Mouse (Mus musculus): ENCODE measurements around the gene Rps6ka2. TPM values are rescaled to one million over a fixed set of nuclear protein-coding genes. Genes with fewer than 3 reads are reported as not detected.

The Rps6ka2 gene
- polyA plus RNA-seq, 1 experiment from 2014 or later = 20.2 TPM

- ATAC-seq (ENCODE audit: low FRiP score) = no peak
- Histone ChIP-seq H3K9ac (ENCODE audit: low read length) (no peak overlapping the region), H3K4me1 (ENCODE audit: control insufficient read depth, insufficient read depth, low read length) (no peaks in the 10 kb centered on the region), H3K4me3 (ENCODE audit: low read depth, low read length) (no peak overlapping the region), H3K27ac (ENCODE audit: low read depth, low read length) (no peak overlapping the region), H3K27me3 (ENCODE audit: control insufficient read depth, insufficient read depth, low read length) (no peaks in the 10 kb centered on the region), H3K4me2 (no peak overlapping the region), H3K9me3 (ENCODE audit: control insufficient read depth, low read length) (no peaks in the 10 kb centered on the region), H3K36me3 (ENCODE audit: control insufficient read depth, insufficient read depth, low read length) (no peaks in the 10 kb centered on the region)
- no peak for DNase-seq (ENCODE audit: low spot score, missing footprints)
- WGBS = 84% methylated on average over 7 of the region's 7 CpGs
These were observed 25.9 kb upstream of the Rps6ka2 start for GRCm38 (mm10) chr17:7143885-7144518.

GRCm38 (mm10) chr17:7145373-7146058 lies 24.4 kb upstream of the Rps6ka2 start:
- no peak for ATAC-seq (ENCODE audit: low FRiP score)
- no peak overlapping the region for H3K9ac ChIP-seq (ENCODE audit: low read length)
- no peak overlapping the region for H3K27ac ChIP-seq (ENCODE audit: low read depth, low read length)
- no peaks in the 10 kb centered on the region for H3K9me3 ChIP-seq (ENCODE audit: control insufficient read depth, low read length)
- no peak overlapping the region for H3K4me2 ChIP-seq
- H3K4me1 ChIP-seq (ENCODE audit: control insufficient read depth, insufficient read depth, low read length) = no peaks in the 10 kb centered on the region
- no peaks in the 10 kb centered on the region for H3K27me3 ChIP-seq (ENCODE audit: control insufficient read depth, insufficient read depth, low read length)
- DNase-seq (ENCODE audit: low spot score, missing footprints) = no peak
- no peaks in the 10 kb centered on the region for H3K36me3 ChIP-seq (ENCODE audit: control insufficient read depth, insufficient read depth, low read length)
- H3K4me3 ChIP-seq (ENCODE audit: low read depth, low read length) = no peak overlapping the region
- 65% methylated on average over 9 of the region's 9 CpGs for WGBS

GRCm38 (mm10) chr17:7146479-7146878 lies 23.4 kb upstream of the Rps6ka2 start:
- DNase-seq (ENCODE audit: low spot score, missing footprints) (no peak), ATAC-seq (ENCODE audit: low FRiP score) (no peak)
- no peaks in the 10 kb centered on the region for H3K9me3 ChIP-seq (ENCODE audit: control insufficient read depth, low read length)
- H3K4me2 ChIP-seq = no peak overlapping the region
- H3K4me1 ChIP-seq (ENCODE audit: control insufficient read depth, insufficient read depth, low read length) = no peaks in the 10 kb centered on the region
- H3K27ac ChIP-seq (ENCODE audit: low read depth, low read length) = no peak overlapping the region
- WGBS = 90% methylated on average over 7 of the region's 7 CpGs
- no peaks in the 10 kb centered on the region for H3K27me3 ChIP-seq (ENCODE audit: control insufficient read depth, insufficient read depth, low read length)
- no peak overlapping the region for H3K9ac ChIP-seq (ENCODE audit: low read length)
- no peak overlapping the region for H3K4me3 ChIP-seq (ENCODE audit: low read depth, low read length)
- no peaks in the 10 kb centered on the region for H3K36me3 ChIP-seq (ENCODE audit: control insufficient read depth, insufficient read depth, low read length)

- Histone ChIP-seq H3K4me1 (ENCODE audit: control insufficient read depth, insufficient read depth, low read length) (no peaks in the 10 kb centered on the region), H3K36me3 (ENCODE audit: control insufficient read depth, insufficient read depth, low read length) (no peaks in the 10 kb centered on the region), H3K27ac (ENCODE audit: low read depth, low read length) (no peak overlapping the region), H3K9me3 (ENCODE audit: control insufficient read depth, low read length) (no peaks in the 10 kb centered on the region), H3K27me3 (ENCODE audit: control insufficient read depth, insufficient read depth, low read length) (no peaks in the 10 kb centered on the region), H3K9ac (ENCODE audit: low read length) (no peak overlapping the region), H3K4me2 (no peak overlapping the region), H3K4me3 (ENCODE audit: low read depth, low read length) (no peak overlapping the region)
- DNase-seq (ENCODE audit: low spot score, missing footprints) = peak; percentile 83
- ATAC-seq (ENCODE audit: low FRiP score) = no peak
- WGBS = 67% methylated on average over 12 of the region's 12 CpGs
These were observed 22.0 kb upstream of the Rps6ka2 start for GRCm38 (mm10) chr17:7147920-7148321.

- ATAC-seq (ENCODE audit: low FRiP score) (no peak), DNase-seq (ENCODE audit: low spot score, missing footprints) (peak; percentile 44)
- Histone ChIP-seq H3K4me2 (no peak overlapping the region), H3K9ac (ENCODE audit: low read length) (no peak overlapping the region), H3K9me3 (ENCODE audit: control insufficient read depth, low read length) (no peaks in the 10 kb centered on the region), H3K27me3 (ENCODE audit: control insufficient read depth, insufficient read depth, low read length) (no peaks in the 10 kb centered on the region), H3K36me3 (ENCODE audit: control insufficient read depth, insufficient read depth, low read length) (no peaks in the 10 kb centered on the region), H3K27ac (ENCODE audit: low read depth, low read length) (no peak overlapping the region), H3K4me1 (ENCODE audit: control insufficient read depth, insufficient read depth, low read length) (no peaks in the 10 kb centered on the region), H3K4me3 (ENCODE audit: low read depth, low read length) (no peak overlapping the region)
- WGBS = 94% methylated on average over 11 of the region's 11 CpGs
These were observed 20.4 kb upstream of the Rps6ka2 start for GRCm38 (mm10) chr17:7149328-7150195.

- Histone ChIP-seq H3K9ac (ENCODE audit: low read length) (no peak overlapping the region), H3K9me3 (ENCODE audit: control insufficient read depth, low read length) (no peaks in the 10 kb centered on the region), H3K27ac (ENCODE audit: low read depth, low read length) (no peak overlapping the region), H3K27me3 (ENCODE audit: control insufficient read depth, insufficient read depth, low read length) (no peaks in the 10 kb centered on the region), H3K4me2 (no peak overlapping the region), H3K4me1 (ENCODE audit: control insufficient read depth, insufficient read depth, low read length) (no peaks in the 10 kb centered on the region), H3K4me3 (ENCODE audit: low read depth, low read length) (no peak overlapping the region), H3K36me3 (ENCODE audit: control insufficient read depth, insufficient read depth, low read length) (no peaks in the 10 kb centered on the region)
- 81% methylated on average over 6 of the region's 6 CpGs for WGBS
- ATAC-seq (ENCODE audit: low FRiP score) = no peak
- DNase-seq (ENCODE audit: low spot score, missing footprints) = no peak
These were observed 18.3 kb upstream of the Rps6ka2 start for GRCm38 (mm10) chr17:7151446-7152100.

GRCm38 (mm10) chr17:7152662-7153061 lies 17.3 kb upstream of the Rps6ka2 start:
- Histone ChIP-seq H3K27ac (ENCODE audit: low read depth, low read length) (no peak overlapping the region), H3K4me1 (ENCODE audit: control insufficient read depth, insufficient read depth, low read length) (no peaks in the 10 kb centered on the region), H3K4me3 (ENCODE audit: low read depth, low read length) (no peak overlapping the region), H3K27me3 (ENCODE audit: control insufficient read depth, insufficient read depth, low read length) (no peaks in the 10 kb centered on the region), H3K9ac (ENCODE audit: low read length) (no peak overlapping the region), H3K36me3 (ENCODE audit: control insufficient read depth, insufficient read depth, low read length) (no peaks in the 10 kb centered on the region), H3K9me3 (ENCODE audit: control insufficient read depth, low read length) (no peaks in the 10 kb centered on the region), H3K4me2 (no peak overlapping the region)
- DNase-seq (ENCODE audit: low spot score, missing footprints) = no peak
- WGBS = 91% methylated on average over 7 of the region's 7 CpGs
- no peak for ATAC-seq (ENCODE audit: low FRiP score)

GRCm38 (mm10) chr17:7163955-7164354 lies 6.0 kb upstream of the Rps6ka2 start:
- 91% methylated on average over 3 of the region's 3 CpGs for WGBS
- no peak overlapping the region for H3K4me3 ChIP-seq (ENCODE audit: low read depth, low read length)
- no peaks in the 10 kb centered on the region for H3K9me3 ChIP-seq (ENCODE audit: control insufficient read depth, low read length)
- ATAC-seq (ENCODE audit: low FRiP score) (no peak), DNase-seq (ENCODE audit: low spot score, missing footprints) (no peak)
- no peaks in the 10 kb centered on the region for H3K36me3 ChIP-seq (ENCODE audit: control insufficient read depth, insufficient read depth, low read length)
- H3K27me3 ChIP-seq (ENCODE audit: control insufficient read depth, insufficient read depth, low read length) = no peaks in the 10 kb centered on the region
- peaks cover 6% of the 10 kb centered on the region for H3K4me1 ChIP-seq (ENCODE audit: control insufficient read depth, insufficient read depth, low read length)
- H3K9ac ChIP-seq (ENCODE audit: low read length) = no peak overlapping the region
- no peak overlapping the region for H3K4me2 ChIP-seq
- no peak overlapping the region for H3K27ac ChIP-seq (ENCODE audit: low read depth, low read length)
